Mouse (Mus musculus): ENCODE results near the gene Exosc2. TPM values are rescaled to one million over a fixed set of nuclear protein-coding genes. Genes with fewer than 3 reads are reported as not detected.

The Exosc2 gene
- polyA plus RNA-seq, 1 experiment from 2014 or later = 54.3 TPM

DNA sequence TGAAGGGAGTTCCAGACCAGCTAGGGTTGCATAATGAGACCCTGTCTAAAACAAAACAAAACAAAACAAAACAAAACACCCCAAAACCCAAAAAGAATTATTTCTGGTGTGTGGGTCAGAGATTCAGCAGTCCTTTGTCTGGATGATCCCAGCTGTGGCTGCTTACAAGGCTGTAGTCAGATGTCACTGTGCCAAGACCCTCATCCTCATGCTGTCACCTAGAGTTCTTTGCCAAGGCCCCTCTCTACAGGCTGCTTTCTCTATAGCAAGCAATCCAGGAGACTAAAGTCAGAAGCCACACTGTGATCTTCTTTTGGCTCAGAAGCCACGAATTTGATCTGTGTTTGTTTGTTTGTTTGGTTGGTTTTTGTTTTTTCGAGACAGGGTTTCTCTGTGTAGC lies 42.2 kb downstream of the Exosc2 start:
- no peak overlapping the region for H3K9ac ChIP-seq
- H3K4me2 ChIP-seq = no peak overlapping the region
- peaks cover 5% of the 10 kb centered on the region; the same call in 1 of the 2 replicates for H3K36me3 ChIP-seq
- H3K27me3 ChIP-seq = no peaks in the 10 kb centered on the region
- ATAC-seq (ENCODE audit: insufficient number of reproducible peaks, low FRiP score, low TSS enrichment, low read depth) = no peak
- H3K4me3 ChIP-seq = no peak overlapping the region
- WGBS = 88% methylated on average over 2 of the region's 2 CpGs
- H3K9me3 ChIP-seq = no peaks in the 10 kb centered on the region
- H3K4me1 ChIP-seq = no peaks in the 10 kb centered on the region
- no peak overlapping the region for H3K27ac ChIP-seq

GRCm38 (mm10) chr2:31713813-31714212 lies 43.3 kb downstream of the Exosc2 start:
- Histone ChIP-seq H3K27ac (no peak overlapping the region), H3K36me3 (peaks cover 2% of the 10 kb centered on the region; the same call in 1 of the 2 replicates), H3K9ac (no peak overlapping the region), H3K9me3 (no peaks in the 10 kb centered on the region), H3K4me3 (no peak overlapping the region), H3K4me2 (no peak overlapping the region), H3K4me1 (no peaks in the 10 kb centered on the region), H3K27me3 (no peaks in the 10 kb centered on the region)
- no peak for ATAC-seq (ENCODE audit: insufficient number of reproducible peaks, low FRiP score, low TSS enrichment, low read depth)
- WGBS = 79% methylated on average over 3 of the region's 3 CpGs

DNA sequence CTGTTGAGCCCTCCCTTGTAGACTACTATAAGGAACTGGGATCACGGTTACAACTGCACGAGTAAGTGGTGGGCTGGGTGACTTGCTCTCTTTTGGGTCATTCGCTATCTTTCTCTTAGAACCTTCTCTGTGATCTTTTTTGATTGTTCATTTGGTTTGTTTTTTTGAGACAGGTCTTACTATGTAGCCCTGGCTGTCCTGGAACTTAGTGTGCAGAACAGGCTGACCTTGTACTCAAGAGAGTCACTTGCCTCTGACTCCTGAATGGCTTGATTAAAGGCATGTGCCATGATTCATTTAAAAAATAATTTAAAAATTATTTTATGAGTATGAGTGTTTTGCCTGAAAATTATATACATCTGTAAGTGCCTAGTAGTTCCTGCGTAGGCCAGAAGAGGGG lies 44.3 kb downstream of the Exosc2 start:
- Histone ChIP-seq H3K4me1 (no peaks in the 10 kb centered on the region), H3K9ac (no peak overlapping the region), H3K9me3 (no peaks in the 10 kb centered on the region), H3K4me2 (no peak overlapping the region), H3K27ac (no peak overlapping the region), H3K4me3 (no peak overlapping the region), H3K36me3 (peaks cover 2% of the 10 kb centered on the region; the same call in 1 of the 2 replicates), H3K27me3 (no peaks in the 10 kb centered on the region)
- WGBS = 97% methylated on average over 4 of the region's 4 CpGs
- ATAC-seq (ENCODE audit: insufficient number of reproducible peaks, low FRiP score, low TSS enrichment, low read depth) = no peak

- ATAC-seq (ENCODE audit: insufficient number of reproducible peaks, low FRiP score, low TSS enrichment, low read depth) = no peak
- H3K27ac ChIP-seq = no peak overlapping the region
- no peaks in the 10 kb centered on the region for H3K4me1 ChIP-seq
- H3K27me3 ChIP-seq = no peaks in the 10 kb centered on the region
- H3K9ac ChIP-seq = no peak overlapping the region
- H3K9me3 ChIP-seq = no peaks in the 10 kb centered on the region
- no peak overlapping the region for H3K4me3 ChIP-seq
- no peak overlapping the region for H3K4me2 ChIP-seq
- H3K36me3 ChIP-seq = peaks cover 2% of the 10 kb centered on the region; the same call in 1 of the 2 replicates
- 89% methylated on average over 7 of the region's 7 CpGs for WGBS
Measured at GRCm38 (mm10) chr2:31715985-31716384, 45.5 kb downstream of the Exosc2 start.

GRCm38 (mm10) chr2:31719202-31719880 lies 48.8 kb downstream of the Exosc2 start:
- 0 out of 2 replicates have a peak, but pooled peaks cover 2% of the 10 kb centered on the region for H3K36me3 ChIP-seq
- WGBS = 87% methylated on average over 6 of the region's 6 CpGs
- no peak overlapping the region for H3K9ac ChIP-seq

DNA sequence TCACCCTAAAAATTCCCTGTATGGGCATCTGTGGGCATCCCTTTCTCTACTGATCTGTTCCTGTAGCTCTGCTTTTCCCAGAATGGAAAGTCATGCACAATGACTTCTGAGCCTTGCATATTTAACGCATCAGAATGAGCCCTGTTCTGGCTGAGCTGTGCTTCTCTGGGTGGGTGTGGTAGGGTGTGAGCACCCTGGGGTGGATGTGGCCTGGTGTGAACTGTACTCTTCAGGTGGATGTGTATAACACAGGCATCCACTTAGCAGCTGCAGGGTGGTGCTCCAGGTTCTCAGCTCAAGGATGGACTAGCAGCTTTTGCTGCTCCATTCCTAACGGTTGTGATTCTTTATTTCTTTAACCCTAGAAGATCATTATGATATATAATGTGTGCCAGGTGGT lies 49.4 kb downstream of the Exosc2 start:
- Histone ChIP-seq H3K4me2 (no peak overlapping the region), H3K9ac (no peak overlapping the region), H3K9me3 (no peaks in the 10 kb centered on the region), H3K4me3 (no peak overlapping the region), H3K36me3 (0 out of 2 replicates have a peak, but pooled peaks cover 2% of the 10 kb centered on the region), H3K4me1 (no peaks in the 10 kb centered on the region), H3K27me3 (no peaks in the 10 kb centered on the region), H3K27ac (no peak overlapping the region)
- WGBS = 69% methylated on average over 2 of the region's 2 CpGs
- no peak for ATAC-seq (ENCODE audit: insufficient number of reproducible peaks, low FRiP score, low TSS enrichment, low read depth)

More at GRCm38 (mm10) chr2:31719202-31719880, 48.8 kb downstream of the Exosc2 start:
- no peaks in the 10 kb centered on the region for H3K4me1 ChIP-seq
- no peaks in the 10 kb centered on the region for H3K27me3 ChIP-seq
- no peaks in the 10 kb centered on the region for H3K9me3 ChIP-seq
- H3K4me2 ChIP-seq = no peak overlapping the region
- no peak overlapping the region for H3K4me3 ChIP-seq
- no peak overlapping the region for H3K27ac ChIP-seq
- no peak for ATAC-seq (ENCODE audit: insufficient number of reproducible peaks, low FRiP score, low TSS enrichment, low read depth)

DNA sequence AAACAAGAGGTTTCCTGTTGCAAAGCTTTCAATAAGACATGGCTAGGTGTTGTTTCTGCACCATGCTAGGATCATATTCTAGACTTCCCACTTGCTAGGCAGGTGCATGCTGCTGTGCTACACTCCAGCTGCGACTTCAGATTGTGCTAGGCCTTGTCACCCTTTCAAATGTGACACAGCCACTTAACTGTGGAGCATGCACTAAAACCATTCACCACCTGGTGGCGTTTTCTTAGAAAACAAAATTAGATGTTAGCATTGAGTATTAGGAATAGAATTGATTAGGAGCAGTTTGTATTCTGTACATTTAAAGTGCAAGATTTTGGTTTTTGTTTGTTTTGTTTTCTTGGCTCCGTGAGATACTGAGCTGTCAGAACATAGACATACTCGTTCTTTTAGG lies 50.3 kb downstream of the Exosc2 start:
- no peak overlapping the region for H3K9ac ChIP-seq
- H3K4me3 ChIP-seq = no peak overlapping the region
- H3K27ac ChIP-seq = no peak overlapping the region
- H3K36me3 ChIP-seq = 0 out of 2 replicates have a peak, but pooled peaks cover 2% of the 10 kb centered on the region
- no peaks in the 10 kb centered on the region for H3K4me1 ChIP-seq
- H3K27me3 ChIP-seq = no peaks in the 10 kb centered on the region
- no peaks in the 10 kb centered on the region for H3K9me3 ChIP-seq
- 65% methylated on average over 4 of the region's 4 CpGs for WGBS
- H3K4me2 ChIP-seq = no peak overlapping the region
- no peak for ATAC-seq (ENCODE audit: insufficient number of reproducible peaks, low FRiP score, low TSS enrichment, low read depth)

DNA sequence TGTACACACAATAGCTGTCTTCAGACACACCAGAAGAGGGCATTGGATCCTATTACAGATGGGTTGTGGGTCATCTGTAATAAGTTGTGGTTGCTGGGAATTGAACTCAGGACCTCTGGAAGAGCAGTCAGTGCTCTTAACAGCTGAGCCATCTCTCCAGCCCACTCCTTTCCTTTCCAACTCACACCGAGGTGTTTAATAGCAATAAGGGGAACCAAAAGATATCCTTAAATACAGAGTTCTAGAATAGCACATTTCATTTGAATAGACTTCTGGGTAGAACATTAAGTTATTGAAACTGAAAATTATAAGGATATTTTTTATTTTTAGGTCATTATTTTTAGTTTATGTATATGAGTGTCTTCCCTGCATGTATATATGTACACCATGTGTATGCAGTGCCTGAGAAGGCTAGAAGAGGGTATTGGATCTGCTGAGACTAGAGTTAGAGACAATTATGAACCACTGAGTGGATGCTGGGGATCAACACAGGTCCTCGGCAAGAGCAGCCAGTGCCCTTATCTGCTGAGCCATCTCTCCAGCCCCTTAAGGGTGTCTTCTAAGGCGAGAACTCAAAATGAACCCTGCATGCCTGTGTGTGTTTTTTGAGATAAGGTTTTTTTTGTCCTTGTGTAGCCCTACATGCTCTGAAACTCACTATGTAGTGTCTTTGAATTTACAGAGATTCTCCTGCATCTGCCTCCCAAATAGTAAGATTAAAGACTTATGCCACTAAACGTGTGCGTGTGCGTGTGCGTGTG lies 54.4 kb downstream of the Exosc2 start:
- H3K4me3 ChIP-seq = no peak overlapping the region
- H3K4me2 ChIP-seq = no peak overlapping the region
- no peaks in the 10 kb centered on the region for H3K27me3 ChIP-seq
- 89% methylated on average over 7 of the region's 7 CpGs for WGBS
- H3K9ac ChIP-seq = no peak overlapping the region
- no peaks in the 10 kb centered on the region for H3K9me3 ChIP-seq
- H3K27ac ChIP-seq = no peak overlapping the region
- peaks cover 13% of the 10 kb centered on the region for H3K4me1 ChIP-seq
- H3K36me3 ChIP-seq = no peaks in the 10 kb centered on the region
- ATAC-seq (ENCODE audit: insufficient number of reproducible peaks, low FRiP score, low TSS enrichment, low read depth) = no peak

GRCm38 (mm10) chr2:31727576-31728277 lies 57.2 kb downstream of the Exosc2 start:
- no peak overlapping the region for H3K27ac ChIP-seq
- H3K4me1 ChIP-seq = peaks cover 20% of the 10 kb centered on the region
- ATAC-seq (ENCODE audit: insufficient number of reproducible peaks, low FRiP score, low TSS enrichment, low read depth) = no peak
- 72% methylated on average over 9 of the region's 9 CpGs for WGBS
- no peaks in the 10 kb centered on the region for H3K36me3 ChIP-seq
- H3K27me3 ChIP-seq = no peaks in the 10 kb centered on the region
- H3K9me3 ChIP-seq = no peaks in the 10 kb centered on the region
- H3K9ac ChIP-seq = no peak overlapping the region
- H3K4me2 ChIP-seq = no peak overlapping the region
- no peak overlapping the region for H3K4me3 ChIP-seq

- H3K4me3 ChIP-seq = no peak overlapping the region
- H3K27me3 ChIP-seq = no peaks in the 10 kb centered on the region
- no peak overlapping the region for H3K9ac ChIP-seq
- WGBS = 89% methylated on average over 5 of the region's 5 CpGs
- no peaks in the 10 kb centered on the region for H3K9me3 ChIP-seq
- H3K4me2 ChIP-seq = no peak overlapping the region
- H3K36me3 ChIP-seq = no peaks in the 10 kb centered on the region
- H3K27ac ChIP-seq = no peak overlapping the region
- H3K4me1 ChIP-seq = peaks cover 25% of the 10 kb centered on the region
- ATAC-seq (ENCODE audit: insufficient number of reproducible peaks, low FRiP score, low TSS enrichment, low read depth) = no peak
Measured at GRCm38 (mm10) chr2:31730640-31731039, 60.1 kb downstream of the Exosc2 start.

Measured in limb, embryonic 15.5 days (tissue).